Mouse (Mus musculus): ENCODE data around the gene Cd276. TPM values are rescaled to one million over a fixed set of nuclear protein-coding genes. Genes with fewer than 3 reads are reported as not detected.
"Not testable (repeated sequence)": the region's sequence is repeated elsewhere in the genome, so short reads cannot be mapped to it uniquely, and the experiment has no call there.

Cd276 gene
- polyA plus RNA-seq, 1 experiment from 2014 or later = 38.1 TPM

DNA sequence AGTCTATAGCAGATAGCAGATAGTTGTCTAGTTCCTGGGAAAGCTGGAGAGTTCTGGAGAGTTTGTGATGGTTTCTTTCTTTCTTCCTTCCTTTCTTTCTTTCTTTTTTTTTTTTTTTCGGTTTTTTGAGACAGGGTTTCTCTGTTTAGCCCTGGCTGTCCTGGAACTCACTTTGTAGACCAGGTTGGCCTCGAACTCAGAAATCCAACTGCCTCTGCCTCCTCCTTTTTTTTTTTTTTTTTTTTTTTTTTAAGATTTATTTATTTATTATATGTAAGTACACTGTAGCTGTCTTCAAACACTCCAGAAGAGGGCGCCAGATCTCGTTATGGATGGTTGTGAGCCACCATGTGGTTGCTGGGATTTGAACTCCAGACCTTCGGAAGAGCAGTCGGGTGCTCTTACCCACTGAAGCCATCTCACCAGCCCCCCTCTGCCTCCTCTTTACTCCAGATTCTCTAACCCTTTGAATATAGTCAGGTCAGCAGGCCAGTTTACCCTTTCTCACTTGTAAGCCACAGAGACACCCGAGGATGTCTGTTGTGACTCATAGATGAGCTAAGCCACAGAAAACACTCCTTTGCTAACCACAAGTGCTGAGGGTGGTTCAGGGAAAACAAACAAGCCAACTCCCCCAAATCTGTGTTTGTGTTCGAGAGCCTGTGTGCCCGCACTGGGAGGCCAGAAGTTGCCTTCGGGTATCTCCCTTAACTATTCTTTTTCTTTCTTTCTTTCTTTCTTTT is 25.4 kb upstream of the Cd276 start:
- not testable (repeated sequence) for H3K27me3 ChIP-seq (ENCODE audit: control insufficient read depth, insufficient read depth, low read length); H3K4me2 ChIP-seq (ENCODE audit: low read length); H3K9me3 ChIP-seq (ENCODE audit: control insufficient read depth, low read length); H3K36me3 ChIP-seq (ENCODE audit: control insufficient read depth, insufficient read depth, low read length); H3K4me3 ChIP-seq (replicated peaks; ENCODE audit: low read depth, low read length); H3K27ac ChIP-seq (replicated peaks; ENCODE audit: low read depth, low read length); ATAC-seq (ENCODE audit: low FRiP score, low TSS enrichment); DNase-seq; H3K9ac ChIP-seq (replicated peaks; ENCODE audit: low read length)
- peaks cover 12% of the 10 kb centered on the region for H3K4me1 ChIP-seq (ENCODE audit: control insufficient read depth, insufficient read depth, low read length)
- 76% methylated on average over 10 of the region's 10 CpGs for WGBS

DNA sequence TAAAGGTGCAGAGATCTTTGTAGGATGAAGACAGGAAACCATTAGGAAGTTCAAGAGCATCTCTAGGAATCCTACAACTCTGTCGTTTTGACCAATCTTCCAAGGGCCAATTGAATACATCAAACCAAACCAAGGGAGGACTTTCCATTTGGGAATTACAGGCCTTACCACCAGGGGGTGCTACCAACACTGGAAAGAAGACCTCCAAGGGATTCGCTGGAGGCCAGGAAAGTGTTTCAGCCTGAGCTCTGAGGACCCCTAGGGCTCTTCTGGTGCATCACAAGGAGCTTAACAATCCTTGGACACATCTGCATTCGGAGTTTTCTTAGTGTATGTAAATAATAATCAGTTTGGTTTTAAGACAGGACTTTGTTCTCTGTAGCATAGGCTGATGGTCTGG is 23.4 kb upstream of the Cd276 start:
- ATAC-seq (ENCODE audit: low FRiP score, low TSS enrichment) = no peak
- Histone ChIP-seq H3K4me1 (ENCODE audit: control insufficient read depth, insufficient read depth, low read length) (peaks cover under 1% of the 10 kb centered on the region; the same call in 1 of the 2 replicates), H3K4me2 (ENCODE audit: low read length) (no peak overlapping the region), H3K27ac (replicated peaks; ENCODE audit: low read depth, low read length) (no peak overlapping the region), H3K9ac (replicated peaks; ENCODE audit: low read length) (no peak overlapping the region), H3K9me3 (ENCODE audit: control insufficient read depth, low read length) (no peaks in the 10 kb centered on the region), H3K27me3 (ENCODE audit: control insufficient read depth, insufficient read depth, low read length) (no peaks in the 10 kb centered on the region), H3K4me3 (replicated peaks; ENCODE audit: low read depth, low read length) (no peak overlapping the region), H3K36me3 (ENCODE audit: control insufficient read depth, insufficient read depth, low read length) (no peaks in the 10 kb centered on the region)
- peak; percentile 81 for DNase-seq
- WGBS = 20% methylated on average over 3 of the region's 3 CpGs

DNA sequence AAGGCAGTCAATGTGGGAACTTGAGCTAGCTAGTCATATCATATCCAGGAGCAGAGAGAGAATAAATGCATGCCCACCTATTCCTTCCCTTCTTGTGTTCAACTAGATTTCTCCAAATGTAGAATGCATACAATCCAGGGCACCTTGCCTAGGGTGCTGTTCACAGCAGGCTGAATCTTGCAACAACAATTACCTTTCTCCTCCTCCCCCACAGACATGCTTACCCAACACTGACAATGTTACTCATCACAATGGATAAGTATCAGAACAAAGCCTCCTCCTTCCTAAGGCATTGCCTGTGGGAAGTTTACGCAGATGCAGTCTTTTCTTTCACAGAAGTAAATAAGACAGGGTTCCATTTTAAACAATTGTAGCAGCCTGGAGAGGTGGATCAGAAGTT is 15.8 kb upstream of the Cd276 start:
- no peak overlapping the region for H3K4me2 ChIP-seq (ENCODE audit: low read length)
- H3K9me3 ChIP-seq (ENCODE audit: control insufficient read depth, low read length) = no peaks in the 10 kb centered on the region
- no peak overlapping the region for H3K9ac ChIP-seq (replicated peaks; ENCODE audit: low read length)
- H3K27me3 ChIP-seq (ENCODE audit: control insufficient read depth, insufficient read depth, low read length) = no peaks in the 10 kb centered on the region
- H3K36me3 ChIP-seq (ENCODE audit: control insufficient read depth, insufficient read depth, low read length) = no peaks in the 10 kb centered on the region
- H3K4me3 ChIP-seq (replicated peaks; ENCODE audit: low read depth, low read length) = no peak overlapping the region
- no peaks in the 10 kb centered on the region for H3K4me1 ChIP-seq (ENCODE audit: control insufficient read depth, insufficient read depth, low read length)
- WGBS = 91% methylated on average over 1 of the region's 1 CpGs
- no peak overlapping the region for H3K27ac ChIP-seq (replicated peaks; ENCODE audit: low read depth, low read length)
- ATAC-seq (ENCODE audit: low FRiP score, low TSS enrichment) (no peak), DNase-seq (no peak)

DNA sequence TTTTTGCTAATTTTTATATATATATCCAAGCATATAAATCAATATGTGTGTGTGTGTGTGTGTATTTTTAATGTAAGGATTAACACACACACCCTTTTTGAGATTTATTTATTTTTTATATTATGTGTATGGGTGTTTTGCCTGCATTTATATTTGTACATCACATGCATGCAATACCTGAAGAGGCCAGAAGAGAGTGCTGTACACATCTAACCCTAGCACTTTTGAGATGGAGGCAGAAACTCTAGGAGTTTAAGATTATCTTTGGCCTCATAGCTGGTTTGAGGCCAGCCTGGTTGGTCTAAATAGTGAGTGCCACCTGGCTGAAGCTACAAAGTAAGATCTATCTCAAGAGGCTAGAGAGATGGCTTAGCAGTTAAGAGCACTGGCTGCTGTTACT is 12.4 kb upstream of the Cd276 start:
- Histone ChIP-seq H3K9me3 (ENCODE audit: control insufficient read depth, low read length) (no peaks in the 10 kb centered on the region), H3K9ac (replicated peaks; ENCODE audit: low read length) (no peak overlapping the region), H3K4me1 (ENCODE audit: control insufficient read depth, insufficient read depth, low read length) (no peaks in the 10 kb centered on the region), H3K36me3 (ENCODE audit: control insufficient read depth, insufficient read depth, low read length) (no peaks in the 10 kb centered on the region), H3K4me3 (replicated peaks; ENCODE audit: low read depth, low read length) (no peak overlapping the region), H3K27me3 (ENCODE audit: control insufficient read depth, insufficient read depth, low read length) (no peaks in the 10 kb centered on the region), H3K27ac (replicated peaks; ENCODE audit: low read depth, low read length) (no peak overlapping the region), H3K4me2 (ENCODE audit: low read length) (no peak overlapping the region)
- ATAC-seq (ENCODE audit: low FRiP score, low TSS enrichment) = no peak
- DNase-seq = peak; percentile 50

DNA sequence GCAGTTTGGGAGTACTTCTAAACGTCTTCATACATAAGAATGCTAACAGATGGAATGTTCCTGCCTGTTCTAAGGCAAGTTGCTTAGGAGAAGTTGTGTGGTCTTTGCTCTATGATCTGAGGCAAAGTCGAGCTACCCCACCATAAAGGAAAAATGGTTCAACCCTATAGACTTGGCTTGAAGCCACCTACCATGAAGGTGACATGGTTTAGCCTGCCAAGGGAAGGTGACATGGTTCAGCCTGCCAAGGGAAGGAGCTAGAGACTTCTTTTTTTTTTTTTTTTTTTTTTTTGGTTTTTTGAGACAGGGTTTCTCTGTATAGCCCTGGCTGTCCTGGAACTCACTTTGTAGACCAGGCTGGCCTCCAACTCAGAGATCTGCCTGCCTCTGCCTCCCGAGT is 10.7 kb upstream of the Cd276 start:
- not testable (repeated sequence) for H3K4me1 ChIP-seq (ENCODE audit: control insufficient read depth, insufficient read depth, low read length); H3K4me3 ChIP-seq (replicated peaks; ENCODE audit: low read depth, low read length); DNase-seq; H3K27me3 ChIP-seq (ENCODE audit: control insufficient read depth, insufficient read depth, low read length); H3K9ac ChIP-seq (replicated peaks; ENCODE audit: low read length); H3K27ac ChIP-seq (replicated peaks; ENCODE audit: low read depth, low read length); H3K36me3 ChIP-seq (ENCODE audit: control insufficient read depth, insufficient read depth, low read length); H3K4me2 ChIP-seq (ENCODE audit: low read length); ATAC-seq (ENCODE audit: low FRiP score, low TSS enrichment); H3K9me3 ChIP-seq (ENCODE audit: control insufficient read depth, low read length)
- WGBS = 81% methylated on average over 3 of the region's 3 CpGs

DNA sequence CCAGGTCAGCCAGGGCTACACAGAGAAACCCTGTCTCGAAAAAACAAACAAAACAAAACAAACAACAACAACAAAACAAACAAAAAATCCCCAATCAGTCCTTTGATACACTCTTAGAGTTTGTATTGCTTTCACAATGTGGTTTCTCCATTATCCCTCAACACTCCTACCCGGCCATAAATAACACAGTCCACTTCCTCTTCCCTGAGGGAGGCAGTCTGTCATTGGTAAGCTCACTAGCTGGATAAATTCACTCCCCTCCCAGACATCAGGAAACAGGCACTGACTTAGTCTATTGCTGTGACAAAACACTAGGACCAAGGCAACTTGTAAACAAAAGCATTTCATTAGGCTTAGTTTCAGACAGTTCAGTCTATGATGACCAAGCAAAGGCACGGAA is 5.0 kb upstream of the Cd276 start:
- WGBS = 70% methylated on average over 3 of the region's 3 CpGs
- Histone ChIP-seq H3K9me3 (ENCODE audit: control insufficient read depth, low read length) (no peaks in the 10 kb centered on the region), H3K27ac (replicated peaks; ENCODE audit: low read depth, low read length) (no peak overlapping the region), H3K36me3 (ENCODE audit: control insufficient read depth, insufficient read depth, low read length) (no peaks in the 10 kb centered on the region), H3K27me3 (ENCODE audit: control insufficient read depth, insufficient read depth, low read length) (no peaks in the 10 kb centered on the region), H3K4me1 (ENCODE audit: control insufficient read depth, insufficient read depth, low read length) (peaks cover 14% of the 10 kb centered on the region; the same call in 1 of the 2 replicates), H3K4me3 (replicated peaks; ENCODE audit: low read depth, low read length) (no peak overlapping the region), H3K4me2 (ENCODE audit: low read length) (no peak overlapping the region), H3K9ac (replicated peaks; ENCODE audit: low read length) (no peak overlapping the region)
- DNase-seq (no peak), ATAC-seq (ENCODE audit: low FRiP score, low TSS enrichment) (no peak)

DNA sequence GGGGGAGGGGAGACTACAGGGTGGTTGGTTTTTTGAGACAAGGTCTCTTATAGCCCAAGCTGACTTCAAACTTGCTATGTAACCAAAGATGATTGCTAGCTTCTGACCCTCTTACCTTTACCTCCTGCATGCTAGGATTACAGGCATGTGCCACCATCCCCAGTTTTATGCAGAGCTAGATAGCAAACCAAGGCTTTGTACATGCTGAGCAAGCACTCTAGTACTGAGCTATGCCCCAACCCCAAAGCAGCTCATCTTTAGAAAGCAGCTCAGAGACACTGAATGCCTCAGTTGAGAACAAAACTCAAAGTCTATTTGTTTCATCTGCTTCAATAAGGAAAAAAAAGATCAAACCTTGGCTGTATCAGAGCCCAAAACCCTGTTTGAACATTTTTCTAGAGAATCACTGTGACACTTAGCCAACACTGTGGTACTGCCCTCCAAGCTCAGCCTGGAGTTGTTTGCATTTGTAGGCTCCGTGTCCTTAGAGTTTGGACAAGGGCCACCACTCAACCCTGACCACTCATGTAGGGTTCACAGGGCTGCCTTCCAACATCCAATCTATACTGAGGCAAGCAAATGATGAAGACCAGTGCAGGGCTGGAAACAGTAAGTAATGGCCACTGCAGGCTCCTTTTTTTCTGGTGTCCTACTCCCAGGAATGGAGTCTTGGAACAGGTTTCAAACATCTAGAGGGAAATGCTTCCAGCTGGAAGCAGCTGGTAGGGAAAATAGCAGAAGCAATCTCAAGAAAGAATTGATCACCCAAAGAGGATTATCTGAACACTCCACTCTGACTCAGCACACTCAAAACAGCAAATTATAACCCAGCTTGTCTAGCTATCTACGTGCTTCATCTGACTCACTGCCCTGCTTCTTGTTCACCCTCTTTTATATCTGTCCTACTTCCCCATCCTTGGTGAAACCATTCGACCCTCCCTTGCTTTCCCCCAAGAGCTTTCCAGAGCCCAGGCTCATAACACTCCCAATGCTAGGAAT is 2.5 kb upstream of the Cd276 start:
- H3K4me1 ChIP-seq (ENCODE audit: control insufficient read depth, insufficient read depth, low read length) = peaks cover 28% of the 10 kb centered on the region
- H3K36me3 ChIP-seq (ENCODE audit: control insufficient read depth, insufficient read depth, low read length) = no peaks in the 10 kb centered on the region
- H3K9me3 ChIP-seq (ENCODE audit: control insufficient read depth, low read length) = no peaks in the 10 kb centered on the region
- DNase-seq (no peak), ATAC-seq (ENCODE audit: low FRiP score, low TSS enrichment) (no peak)
- no peak overlapping the region for H3K9ac ChIP-seq (replicated peaks; ENCODE audit: low read length)
- no peak overlapping the region for H3K27ac ChIP-seq (replicated peaks; ENCODE audit: low read depth, low read length)
- WGBS = 68% methylated on average over 3 of the region's 3 CpGs
- H3K27me3 ChIP-seq (ENCODE audit: control insufficient read depth, insufficient read depth, low read length) = no peaks in the 10 kb centered on the region
- no peak overlapping the region for H3K4me2 ChIP-seq (ENCODE audit: low read length)
- no peak overlapping the region for H3K4me3 ChIP-seq (replicated peaks; ENCODE audit: low read depth, low read length)

DNA sequence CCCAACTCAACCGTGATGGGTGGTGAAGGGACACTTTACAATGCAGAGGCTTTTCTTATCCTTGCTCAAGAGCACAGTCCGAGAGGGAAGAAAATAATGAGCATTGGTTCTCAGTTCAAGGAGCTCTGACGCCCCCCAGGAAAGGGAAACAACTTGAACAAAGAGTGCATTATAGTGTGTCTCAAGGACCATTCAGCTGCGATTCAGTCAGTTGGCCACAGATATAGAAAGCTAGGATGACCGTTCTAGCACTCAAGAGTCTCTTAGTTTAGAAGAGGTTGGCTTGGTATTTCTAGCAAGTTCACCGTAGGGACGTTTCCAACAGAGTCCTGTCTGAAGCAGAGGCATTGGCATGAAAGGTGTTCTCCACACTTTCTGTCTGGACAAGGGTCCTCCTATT is 1.4 kb upstream of the Cd276 start:
- Histone ChIP-seq H3K4me3 (replicated peaks; ENCODE audit: low read depth, low read length) (no peak overlapping the region), H3K4me2 (ENCODE audit: low read length) (peak overlapping the region; percentile 80; the same call in 1 of the 2 replicates), H3K36me3 (ENCODE audit: control insufficient read depth, insufficient read depth, low read length) (no peaks in the 10 kb centered on the region), H3K9me3 (ENCODE audit: control insufficient read depth, low read length) (no peaks in the 10 kb centered on the region), H3K4me1 (ENCODE audit: control insufficient read depth, insufficient read depth, low read length) (peaks cover 35% of the 10 kb centered on the region), H3K27me3 (ENCODE audit: control insufficient read depth, insufficient read depth, low read length) (no peaks in the 10 kb centered on the region), H3K27ac (replicated peaks; ENCODE audit: low read depth, low read length) (0 out of 2 replicates have a peak overlapping the region, but pooled peaks have one; percentile 37), H3K9ac (replicated peaks; ENCODE audit: low read length) (no peak overlapping the region)
- 55% methylated on average over 7 of the region's 7 CpGs for WGBS
- DNase-seq (no peak), ATAC-seq (ENCODE audit: low FRiP score, low TSS enrichment) (no peak)
